Mouse (Mus musculus) cerebral cortex, adult 2 months (tissue): Measurements from ENCODE around the gene Ntrk3.

Experiments
- WGBS: fragments of 180-500 bp; shearing (Covaris S2); methylation state at CpG from one replicate; pipeline ENCODE4 v1.1.7; 2018; 5-methylcytosine and 5-hydroxymethylcytosine counted together

Ntrk3 gene

DNA sequence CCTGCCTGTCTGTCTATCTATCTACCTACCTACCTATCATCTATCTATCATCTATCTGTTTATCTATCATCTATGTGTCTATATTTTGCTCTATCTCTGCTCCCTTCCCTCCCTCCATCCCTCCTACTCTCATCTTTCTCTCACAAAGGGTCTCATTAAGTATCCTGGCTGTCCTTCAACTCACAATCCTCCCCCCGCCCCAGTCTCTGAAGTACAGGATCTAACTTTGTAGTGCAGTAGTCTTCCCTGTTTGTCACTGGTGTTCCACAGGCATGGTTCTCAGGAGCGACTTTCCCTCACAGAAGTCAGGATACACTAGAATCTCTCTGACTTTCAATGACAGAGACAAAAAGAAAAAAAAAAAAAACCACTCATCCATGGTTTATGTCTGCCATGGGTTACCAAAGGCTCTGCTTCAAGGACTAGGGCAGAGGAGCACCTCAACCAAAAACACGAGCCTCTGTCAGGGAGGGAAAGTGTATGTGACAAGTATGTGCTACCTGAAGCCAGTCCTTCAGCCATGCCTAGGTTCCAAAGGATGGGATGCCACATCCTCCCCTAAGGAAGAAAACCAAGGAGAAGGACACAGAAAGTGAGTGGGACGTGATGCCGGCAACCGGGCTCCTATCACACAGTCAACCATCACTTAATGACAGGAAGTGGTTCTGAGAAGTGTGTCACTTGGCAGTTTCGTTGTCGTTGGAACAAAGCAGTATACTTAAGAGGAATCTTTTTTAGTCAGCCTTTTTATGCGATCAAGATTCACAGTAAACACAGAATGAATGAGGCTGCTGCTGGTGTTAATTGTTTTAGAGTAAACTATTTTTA is 16.6 kb downstream of the Ntrk3 start:
- WGBS: 60% methylated on average over 9 of the region's 9 CpGs

DNA sequence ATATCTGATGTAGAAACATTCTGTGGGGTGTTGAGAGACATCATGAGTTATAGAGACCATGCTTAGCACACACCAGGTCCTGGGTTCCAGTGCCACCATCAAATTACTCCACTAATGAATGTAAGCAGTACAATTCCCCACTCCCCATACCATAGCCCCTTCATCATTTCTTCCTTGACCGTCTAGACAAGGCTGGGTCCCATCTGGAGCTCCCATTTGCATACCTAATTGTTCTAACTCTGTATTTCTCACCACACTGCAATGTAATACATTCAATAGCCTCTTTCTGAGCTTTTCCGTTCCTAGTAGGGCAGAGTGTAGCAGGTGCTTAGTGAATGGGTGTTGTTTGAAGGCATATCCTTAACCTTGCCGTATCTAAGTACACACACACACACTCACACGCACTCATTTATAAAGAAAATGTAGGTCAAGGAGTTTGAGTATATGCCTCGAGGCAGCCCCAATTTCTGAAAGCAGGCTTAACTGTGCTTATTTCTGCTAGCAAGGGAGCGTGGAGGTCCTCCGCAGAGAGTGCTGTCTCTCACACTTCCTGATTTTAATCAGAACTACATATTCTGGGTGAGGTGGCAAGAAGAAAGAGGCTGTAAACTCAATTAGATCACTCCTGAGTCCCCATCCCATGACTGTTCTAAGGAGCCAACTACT is 17.9 kb downstream of the Ntrk3 start:
- 54% methylated on average over 7 of the region's 7 CpGs for WGBS

DNA sequence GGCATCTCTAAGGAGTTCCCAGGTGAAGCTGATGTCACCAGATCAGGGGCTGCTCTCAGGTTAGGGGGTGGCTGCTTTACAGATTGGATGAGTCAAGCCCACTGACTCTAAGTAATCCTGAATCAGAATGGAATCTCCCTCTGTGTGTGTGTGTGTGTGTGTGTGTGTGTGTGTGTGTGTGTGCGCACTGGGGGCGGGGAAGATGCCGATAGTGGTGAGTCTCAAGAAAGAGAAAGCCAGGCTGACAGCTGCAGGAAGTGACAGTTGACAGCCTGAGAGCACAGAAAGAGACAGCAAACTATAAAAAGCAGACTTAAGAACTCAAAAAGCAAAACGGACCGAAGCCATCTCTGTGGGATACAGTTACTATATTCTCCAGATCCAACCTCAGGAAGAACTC is 18.7 kb downstream of the Ntrk3 start:
- 26% methylated on average over 5 of the region's 5 CpGs for WGBS

DNA sequence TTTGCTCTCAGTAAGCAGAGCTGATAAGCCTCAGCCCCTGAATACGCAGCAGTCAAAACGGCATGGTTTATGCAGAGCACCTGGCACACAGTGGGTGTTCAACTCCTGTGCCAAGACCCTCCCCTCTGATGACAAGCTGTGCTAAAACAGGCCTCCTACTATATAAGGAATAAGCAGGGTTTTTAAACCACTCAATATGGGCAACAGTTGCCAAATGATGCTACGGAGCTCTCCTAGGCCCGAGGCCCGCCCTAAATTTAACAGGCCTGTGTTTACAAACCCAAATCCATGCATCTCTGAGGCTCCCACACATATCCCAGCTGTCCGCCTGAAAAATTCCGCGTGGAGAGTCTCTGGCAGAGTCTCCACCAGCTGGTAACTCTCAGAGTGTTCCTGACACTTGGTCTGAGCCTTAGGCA is 19.6 kb downstream of the Ntrk3 start:
- WGBS: 38% methylated on average over 8 of the region's 8 CpGs

DNA sequence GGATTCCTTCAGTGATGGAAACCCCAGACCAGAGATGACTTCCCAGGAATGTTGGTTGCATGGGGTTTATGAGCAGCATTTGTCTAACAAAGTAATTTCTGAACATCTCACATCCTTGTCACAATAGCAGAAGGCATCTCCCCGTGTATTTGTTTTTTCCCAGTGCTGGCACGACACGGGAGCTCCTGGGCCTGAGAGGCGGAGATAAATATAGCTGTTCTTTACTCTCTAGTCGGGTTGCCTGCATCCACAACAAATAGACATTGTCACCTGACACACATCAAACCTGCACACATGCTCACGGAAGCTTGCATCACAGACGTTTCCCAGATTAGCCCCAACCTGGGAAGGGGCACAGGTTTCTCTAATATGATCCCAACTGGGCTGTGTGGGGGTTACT is 30.1 kb downstream of the Ntrk3 start:
- 49% methylated on average over 7 of the region's 7 CpGs for WGBS

DNA sequence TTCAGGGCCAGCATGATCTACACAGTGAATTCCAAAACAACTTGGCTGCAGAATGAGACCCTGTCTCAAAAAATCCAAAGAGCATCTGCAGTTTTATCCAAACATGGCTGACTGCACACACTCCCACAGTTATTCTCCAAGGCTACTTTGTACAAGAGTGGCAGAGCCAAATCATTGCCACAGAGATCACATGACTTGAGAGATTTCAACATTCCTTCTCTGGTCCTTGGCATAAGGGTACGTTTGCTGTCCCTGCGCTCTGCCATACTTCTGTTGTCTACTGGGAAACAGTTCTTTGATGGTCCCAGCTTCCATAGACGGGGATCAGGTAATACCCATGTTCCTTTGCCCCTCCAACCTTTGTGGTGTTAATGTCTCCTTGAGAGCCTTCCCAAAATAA is 30.7 kb downstream of the Ntrk3 start:
- WGBS: 85% methylated on average over 3 of the region's 3 CpGs

- WGBS: 55% methylated on average over 6 of the region's 6 CpGs
Observed at GRCm38 (mm10) chr7:78702676-78703075, 35.1 kb downstream of the Ntrk3 start.

GRCm38 (mm10) chr7:78695200-78695599 is 42.6 kb downstream of the Ntrk3 start:
- 83% methylated on average over 3 of the region's 3 CpGs for WGBS

- 62% methylated on average over 1 of the region's 1 CpGs for WGBS
Observed at GRCm38 (mm10) chr7:78693148-78693547, 44.7 kb downstream of the Ntrk3 start.

DNA sequence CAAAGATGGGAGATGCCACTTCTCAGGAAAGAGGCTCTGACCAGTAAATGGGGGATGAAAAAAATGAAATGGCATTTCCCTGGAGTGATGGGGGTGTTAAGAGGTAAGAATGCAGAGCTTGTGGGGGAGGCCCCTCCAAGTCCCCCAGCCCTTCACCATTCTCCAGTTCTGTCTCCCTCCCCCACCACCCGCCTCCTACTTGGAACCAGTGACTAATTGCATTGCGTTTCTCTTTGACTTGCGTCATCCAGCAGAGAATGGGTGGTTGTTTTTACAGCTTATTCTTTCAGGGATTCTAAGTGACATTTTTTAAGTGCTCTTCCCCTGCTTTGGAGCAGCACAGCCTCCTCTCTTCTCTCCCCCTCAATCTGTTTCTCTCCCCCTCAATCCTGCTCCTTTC is 46.9 kb downstream of the Ntrk3 start:
- 22% methylated on average over 3 of the region's 3 CpGs for WGBS

DNA sequence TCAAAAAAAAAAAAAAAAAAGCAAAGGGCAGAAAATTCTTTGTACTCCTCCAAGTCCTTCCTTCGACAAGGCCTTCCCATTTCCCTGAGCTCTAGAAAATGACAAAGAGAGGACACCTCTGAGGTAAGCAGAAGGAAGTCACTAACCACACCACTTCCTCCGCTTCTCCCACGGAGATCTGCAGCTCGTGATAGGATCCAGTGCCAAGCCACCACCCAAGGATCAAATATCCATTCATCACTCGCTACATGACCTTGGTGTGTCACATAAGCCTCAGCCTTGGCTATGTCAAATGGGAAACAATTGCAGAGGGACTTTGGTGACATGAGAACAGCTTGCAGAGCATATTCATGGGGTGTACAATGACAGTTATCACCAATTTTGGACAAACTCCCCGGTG is 52.9 kb downstream of the Ntrk3 start:
- 77% methylated on average over 6 of the region's 6 CpGs for WGBS

DNA sequence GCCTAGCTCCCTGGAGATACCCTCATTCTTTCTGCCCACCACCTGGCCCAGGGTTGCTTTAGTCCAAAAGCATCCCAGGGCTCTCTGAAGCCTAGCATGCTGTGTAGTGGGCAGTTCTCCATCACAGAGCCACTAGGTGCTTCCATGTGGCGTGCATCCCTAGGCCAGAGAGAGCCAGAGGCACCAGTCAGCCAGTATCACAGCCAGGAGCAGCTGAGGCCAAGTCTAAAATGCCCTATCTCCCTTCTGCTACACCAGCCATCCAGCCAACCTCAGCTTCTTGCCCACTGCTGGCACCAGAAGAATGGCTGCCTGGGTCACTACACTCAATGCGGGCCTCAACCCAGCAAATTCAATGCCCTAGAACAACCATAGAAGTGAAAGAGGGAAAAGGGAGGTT is 56.9 kb downstream of the Ntrk3 start:
- WGBS: 79% methylated on average over 2 of the region's 2 CpGs

GRCm38 (mm10) chr7:78669407-78669806 is 68.4 kb downstream of the Ntrk3 start:
- 65% methylated on average over 16 of the region's 16 CpGs for WGBS

DNA sequence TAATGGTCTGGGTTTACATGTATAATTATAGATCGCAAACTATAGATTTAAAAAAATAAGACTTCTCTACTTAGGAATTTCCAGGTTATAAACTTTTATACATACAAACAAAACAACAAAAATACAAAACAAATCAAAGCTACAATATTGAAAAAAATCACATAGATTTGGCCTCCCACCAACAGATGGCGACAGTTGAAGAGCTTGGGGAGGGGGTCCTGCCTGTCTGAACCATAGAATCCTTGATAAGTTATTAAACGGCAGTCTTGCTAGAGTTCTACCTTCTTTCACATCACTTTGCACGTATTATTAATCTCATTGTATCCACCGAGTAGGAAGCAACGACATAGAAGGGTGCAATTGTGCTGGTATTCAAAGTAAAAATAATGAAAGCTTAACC is 68.9 kb downstream of the Ntrk3 start:
- WGBS: 81% methylated on average over 6 of the region's 6 CpGs

DNA sequence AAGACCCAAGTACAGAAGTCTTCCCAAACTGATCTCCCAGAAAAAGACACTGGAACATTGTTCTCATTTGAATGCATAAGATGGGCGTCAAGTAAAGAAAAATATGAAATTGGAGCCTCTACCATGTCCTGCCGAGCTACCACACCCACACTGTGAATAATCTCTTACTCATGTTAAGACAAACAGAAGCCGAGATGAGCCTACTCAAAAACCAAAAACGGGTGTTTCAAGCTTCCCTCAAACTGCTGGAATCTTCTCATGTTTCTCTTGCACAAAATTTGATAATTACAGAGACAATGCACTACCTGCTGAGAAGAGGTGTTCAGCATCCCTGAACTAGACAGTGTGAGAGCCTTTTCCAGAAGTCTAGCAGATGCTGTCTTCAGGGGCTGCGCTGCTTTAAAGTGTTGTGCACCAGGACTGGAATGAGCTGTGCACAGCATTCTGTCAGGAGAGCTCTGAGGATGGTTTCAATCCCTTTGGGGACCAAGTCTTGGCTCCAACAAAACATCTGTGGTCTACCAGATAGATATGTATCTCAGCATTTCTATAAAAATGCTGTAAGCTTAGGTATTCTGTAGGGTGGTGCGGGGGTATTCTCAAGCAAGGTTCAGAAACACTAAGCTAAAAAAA is 69.7 kb downstream of the Ntrk3 start:
- 47% methylated on average over 6 of the region's 6 CpGs for WGBS

DNA sequence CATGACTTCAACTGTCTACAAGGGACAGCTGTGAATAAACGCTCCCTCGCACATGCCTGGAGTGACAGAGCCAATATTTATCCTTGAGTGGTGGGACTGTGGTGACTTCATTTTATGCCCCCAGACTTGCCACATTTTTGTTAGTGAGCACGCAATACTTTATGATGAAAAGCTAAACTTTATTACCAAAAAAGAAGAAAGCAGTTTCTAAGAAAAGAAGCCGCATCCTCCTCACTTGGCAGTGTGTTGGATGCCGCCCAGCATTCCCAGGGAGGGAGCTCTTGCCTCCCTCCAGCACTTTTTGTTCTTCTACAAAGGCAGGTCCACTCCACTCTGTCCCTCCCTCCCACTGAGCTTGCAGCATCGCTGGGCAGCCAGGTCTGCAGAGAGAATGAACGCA is 77.0 kb downstream of the Ntrk3 start:
- 41% methylated on average over 7 of the region's 7 CpGs for WGBS

DNA sequence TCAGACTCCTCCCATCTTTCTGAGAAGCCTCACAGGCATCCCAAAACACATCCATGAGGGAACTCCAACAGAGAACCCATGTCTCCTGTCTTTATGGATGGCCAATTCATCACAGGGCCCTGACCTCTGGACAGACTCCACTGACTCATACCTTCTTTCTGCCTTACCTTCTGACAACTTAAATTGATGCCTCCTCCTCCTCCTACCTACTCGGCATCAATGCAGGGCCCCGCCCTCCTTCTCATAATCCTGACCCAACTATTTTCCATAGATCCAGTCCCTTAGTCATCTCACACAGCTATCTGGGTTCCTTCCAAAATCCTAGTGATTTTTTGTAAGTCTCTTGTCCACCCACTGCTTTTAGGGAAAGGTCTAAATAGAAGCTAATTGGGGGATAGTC is 78.0 kb downstream of the Ntrk3 start:
- 72% methylated on average over 2 of the region's 2 CpGs for WGBS

GRCm38 (mm10) chr7:78658026-78658425 is 79.8 kb downstream of the Ntrk3 start:
- 57% methylated on average over 10 of the region's 10 CpGs for WGBS

- 76% methylated on average over 3 of the region's 3 CpGs for WGBS
Observed at GRCm38 (mm10) chr7:78656181-78656580, 81.6 kb downstream of the Ntrk3 start.

- WGBS: 60% methylated on average over 4 of the region's 4 CpGs
Observed at GRCm38 (mm10) chr7:78653686-78654085, 84.1 kb downstream of the Ntrk3 start.

DNA sequence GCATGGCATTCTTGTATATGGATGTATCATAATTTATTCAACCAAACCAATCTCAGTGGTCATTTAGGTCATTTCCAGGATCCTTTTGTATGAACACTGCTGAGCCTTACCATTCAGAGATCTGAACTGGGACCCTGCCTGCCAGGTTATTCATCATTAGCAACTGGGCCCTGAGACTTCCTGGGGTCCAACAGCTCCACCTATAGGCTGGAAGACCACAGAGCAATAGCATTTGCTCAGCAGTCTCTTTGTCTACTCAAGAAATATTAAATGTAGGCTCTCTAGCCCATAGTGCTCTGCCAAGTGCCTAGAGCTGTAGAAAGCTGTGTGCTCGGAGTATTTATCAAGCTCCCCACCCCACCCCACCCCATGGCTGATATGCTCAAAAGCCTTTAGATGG is 85.5 kb downstream of the Ntrk3 start:
- 70% methylated on average over 1 of the region's 1 CpGs for WGBS

DNA sequence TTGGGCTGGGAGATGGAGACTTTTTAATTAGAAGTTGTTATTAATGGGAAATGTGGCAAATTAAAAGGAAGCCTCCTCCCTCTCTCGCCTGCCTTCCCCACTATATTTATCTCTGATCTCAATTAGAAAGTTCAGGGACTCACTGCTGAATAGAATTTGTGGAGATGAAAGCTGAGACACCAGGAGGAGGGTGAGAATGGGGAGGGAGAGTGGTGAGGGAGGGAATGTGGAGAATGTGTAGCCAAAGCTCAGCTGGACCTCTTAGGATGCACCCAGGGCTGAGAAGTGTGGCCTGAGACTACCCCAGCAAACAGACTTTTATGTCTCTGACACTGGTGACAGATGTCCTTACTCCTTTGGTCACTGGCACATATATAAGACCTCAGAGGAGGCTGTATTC is 86.3 kb downstream of the Ntrk3 start:
- 77% methylated on average over 1 of the region's 1 CpGs for WGBS

DNA sequence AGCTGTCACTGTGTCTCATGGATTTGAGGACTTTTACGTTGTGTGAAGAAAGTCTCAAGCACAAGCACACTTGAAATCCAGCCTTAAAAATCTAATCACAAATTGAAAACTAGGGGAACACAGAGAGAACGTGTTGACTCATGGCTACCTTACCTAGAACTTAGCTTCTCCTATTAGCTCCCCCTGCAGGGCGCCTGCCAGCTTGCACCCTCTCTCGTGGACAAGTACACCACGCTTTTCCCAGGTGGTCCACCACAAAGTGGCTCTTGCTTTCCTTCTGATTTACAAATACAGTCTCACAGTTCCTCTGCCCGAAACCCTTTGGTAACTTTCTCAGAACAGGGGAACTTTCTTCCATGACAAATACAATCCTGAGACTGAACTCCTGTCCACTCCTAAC is 94.1 kb downstream of the Ntrk3 start:
- WGBS: 66% methylated on average over 6 of the region's 6 CpGs
